Mouse (Mus musculus) bone marrow, adult 2 months (tissue): ENCODE results near the gene Acvr2b. TPM values are rescaled to one million over a fixed set of nuclear protein-coding genes. Genes with fewer than 3 reads are reported as not detected.

ENCODE experiments used
- H3K27ac ChIP-seq: fragments of 200-500 bp; 2 replicates; pipeline ENCODE4 v1.5.1; 2012; ENCODE audit warnings: low read depth, mild to moderate bottlenecking, control low read depth, inconsistent platforms, low read length; ENCODE audit not compliant: control insufficient read depth, poor library complexity, insufficient read depth
- H3K4me1 ChIP-seq: fragments of 200-500 bp; 2 replicates; pipeline ENCODE4 v1.6.1; 2011; ENCODE audit warnings: low read length; ENCODE audit not compliant: control insufficient read depth, insufficient read depth
- H3K4me3 ChIP-seq: fragments of 200-500 bp; replicated peaks from 2 replicates; pipeline ENCODE3; 2011; ENCODE audit warnings: mild to moderate bottlenecking, low read depth, low read length, control low read depth; ENCODE audit not compliant: control insufficient read depth
- CTCF ChIP-seq: fragments of 200-500 bp; IDR thresholded peaks from 2 replicates; pipeline ENCODE4 v1.5.1; 2011; ENCODE audit warnings: low read length, control low read depth; ENCODE audit not compliant: control insufficient read depth, insufficient read depth
- POLR2A ChIP-seq: fragments of 200-500 bp; IDR thresholded peaks from 2 replicates; pipeline ENCODE4 v1.6.1; 2011; ENCODE audit warnings: low read depth, mild to moderate bottlenecking, control low read depth, low read length, borderline replicate concordance; ENCODE audit not compliant: control insufficient read depth
- WGBS: fragments of 180-500 bp; shearing (Covaris S2); methylation state at CpG from one replicate; pipeline ENCODE4 v1.1.7; 2018; 5-methylcytosine and 5-hydroxymethylcytosine counted together
- polyA plus RNA-seq: library from polyadenylated mRNA; stranded (reverse); fragments of >200 nt; gene quantifications from 2 replicates; pipeline ENCODE4 v1.2.4, GENCODE M21; 2011; ENCODE audit warnings: low replicate concordance; ENCODE audit not compliant: missing spikeins, insufficient read depth, insufficient read length

Acvr2b gene
- polyA plus RNA-seq, 1 experiment = 2.8 TPM

DNA sequence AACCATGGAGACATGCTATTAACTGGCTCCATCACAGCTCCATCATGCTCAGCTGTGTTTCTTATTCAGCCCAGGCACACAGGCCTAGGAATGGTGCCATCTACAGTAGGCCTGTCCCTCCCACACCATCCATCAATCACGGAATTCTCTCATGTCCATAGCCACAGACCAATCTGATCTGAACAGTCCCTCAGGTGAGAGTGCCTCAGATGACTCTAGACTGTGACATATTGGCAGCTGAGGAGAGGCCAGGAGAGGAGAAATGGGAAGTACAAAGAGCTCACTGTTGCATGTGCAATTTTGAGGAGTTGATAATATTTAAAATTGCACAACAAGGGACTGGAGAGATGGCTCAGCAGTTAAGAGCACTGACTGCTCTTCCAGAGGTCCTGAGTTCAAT lies 7.1 kb upstream of the Acvr2b start:
- no peak overlapping the region for H3K4me3 ChIP-seq
- H3K4me1 ChIP-seq = peaks cover 1% of the 10 kb centered on the region; the same call in 1 of the 2 replicates
- WGBS = 95% methylated on average over 1 of the region's 1 CpGs
- TF ChIP-seq POLR2A (no peak), CTCF (no peak)
- no peak overlapping the region for H3K27ac ChIP-seq

GRCm38 (mm10) chr9:119401351-119401750 lies 567 bp upstream of the Acvr2b start:
- whole genome bisulfite sequencing = 0% methylated on average over 7 of the region's 7 CpGs

GRCm38 (mm10) chr9:119402253-119403235 lies 626 bp downstream of the Acvr2b start:
- Histone ChIP-seq H3K27ac (peak overlapping the region; percentile 52; the same call in 1 of the 2 replicates), H3K4me3 (peak overlapping the region; percentile 57), H3K4me1 (peaks cover 1% of the 10 kb centered on the region; the same call in 1 of the 2 replicates)
- under 1% methylated on average over 115 of the region's 127 CpGs for WGBS
- TF ChIP-seq CTCF = no peak
- no peak for TF ChIP-seq POLR2A

More at GRCm38 (mm10) chr9:119401351-119401750, 567 bp upstream of the Acvr2b start:
- no peak for TF ChIP-seq CTCF
- no peak for TF ChIP-seq POLR2A
- Histone ChIP-seq H3K4me1 (peaks cover 1% of the 10 kb centered on the region; the same call in 1 of the 2 replicates), H3K27ac (no peak overlapping the region), H3K4me3 (peak overlapping the region; percentile 42)

GRCm38 (mm10) chr9:119403236-119403641 lies 1.3 kb downstream of the Acvr2b start:
- peaks cover 1% of the 10 kb centered on the region; the same call in 1 of the 2 replicates for H3K4me1 ChIP-seq
- H3K27ac ChIP-seq = no peak overlapping the region
- TF ChIP-seq CTCF = no peak
- TF ChIP-seq POLR2A = no peak
- WGBS = under 1% methylated on average over 26 of the region's 26 CpGs
- H3K4me3 ChIP-seq = peak overlapping the region; percentile 43

DNA sequence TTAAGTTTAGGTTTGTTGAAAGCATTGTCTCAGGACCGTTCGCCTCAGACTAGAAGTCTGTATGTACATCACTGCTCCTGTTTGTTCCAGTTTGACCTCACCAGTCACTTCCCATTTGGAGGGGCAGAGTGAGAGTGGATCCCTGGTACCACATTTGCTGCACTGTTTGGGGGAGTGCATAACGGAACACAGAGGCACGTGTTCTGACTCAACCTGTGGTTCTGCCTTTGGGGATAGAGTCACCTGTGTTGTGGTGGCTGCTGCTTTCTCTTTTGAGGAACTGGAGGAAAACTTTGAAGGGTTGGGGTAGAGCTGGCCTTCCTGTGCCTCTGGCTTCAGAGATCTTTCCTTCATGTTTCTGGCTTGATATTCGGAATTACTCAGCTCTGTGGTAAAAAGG lies 2.2 kb downstream of the Acvr2b start:
- TF ChIP-seq CTCF = no peak
- no peak overlapping the region for H3K4me3 ChIP-seq
- WGBS = 10% methylated on average over 5 of the region's 5 CpGs
- H3K4me1 ChIP-seq = peaks cover 1% of the 10 kb centered on the region; the same call in 1 of the 2 replicates
- H3K27ac ChIP-seq = no peak overlapping the region

DNA sequence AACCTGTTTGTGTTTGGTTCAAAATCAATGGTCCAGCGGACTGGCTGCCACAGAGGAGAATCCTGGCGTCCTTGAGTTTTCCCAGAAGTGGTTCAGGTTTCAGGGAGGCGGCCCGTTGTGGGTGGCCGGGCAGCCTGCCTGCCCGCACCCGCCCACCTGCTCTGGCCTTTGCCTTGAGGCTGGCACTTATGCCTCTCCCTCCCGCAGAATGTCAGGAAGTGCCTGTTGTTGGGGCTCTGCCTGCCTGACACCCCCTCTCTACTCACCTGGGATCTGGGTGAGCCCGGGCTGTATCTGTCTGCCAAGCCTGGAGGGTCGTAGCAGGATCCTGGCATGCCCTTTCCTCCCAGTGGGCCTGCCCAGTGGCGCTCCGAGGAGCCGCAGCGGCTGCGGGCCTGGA lies 6.0 kb downstream of the Acvr2b start:
- H3K27ac ChIP-seq = no peak overlapping the region
- no peaks in the 10 kb centered on the region; the same call in 1 of the 2 replicates for H3K4me1 ChIP-seq
- no peak overlapping the region for H3K4me3 ChIP-seq
- TF ChIP-seq POLR2A = no peak
- no peak for TF ChIP-seq CTCF
- WGBS = 92% methylated on average over 15 of the region's 15 CpGs

- 60% methylated on average over 11 of the region's 11 CpGs for WGBS
- no peak for TF ChIP-seq POLR2A
- no peak overlapping the region for H3K4me3 ChIP-seq
- H3K27ac ChIP-seq = no peak overlapping the region
- no peaks in the 10 kb centered on the region; the same call in 1 of the 2 replicates for H3K4me1 ChIP-seq
These were observed 7.2 kb downstream of the Acvr2b start for GRCm38 (mm10) chr9:119408898-119409664.

DNA sequence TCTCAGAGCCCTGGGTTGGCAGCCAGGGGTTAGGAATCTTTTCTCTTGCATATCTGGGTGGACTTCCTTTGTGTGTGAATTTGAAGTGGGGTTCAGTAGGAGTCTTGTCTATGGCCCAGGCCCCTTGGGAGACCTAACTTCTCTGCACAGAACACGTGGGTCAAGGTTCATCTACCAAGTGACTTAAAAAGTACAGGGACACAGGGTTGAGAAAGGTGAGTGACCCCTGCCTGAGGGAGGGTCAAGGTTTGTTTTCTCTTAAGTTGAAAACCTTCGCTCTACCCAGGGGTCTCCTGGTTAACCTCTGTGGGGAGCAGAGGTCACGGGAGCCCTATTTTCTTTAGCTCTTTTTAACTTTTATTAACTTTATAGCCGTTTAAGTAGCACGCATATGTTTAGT lies 7.9 kb downstream of the Acvr2b start:
- TF ChIP-seq CTCF = no peak
- TF ChIP-seq POLR2A = no peak
- Histone ChIP-seq H3K4me1 (no peaks in the 10 kb centered on the region; the same call in 1 of the 2 replicates), H3K27ac (no peak overlapping the region), H3K4me3 (no peak overlapping the region)
- WGBS = 78% methylated on average over 5 of the region's 5 CpGs
